Mouse (Mus musculus) intestine, embryonic 14.5 days (tissue): ENCODE results near the gene Hnrnpl. TPM values are rescaled to one million over a fixed set of nuclear protein-coding genes. Genes with fewer than 3 reads are reported as not detected.

Experiments
- ATAC-seq: fragments of 200-750 bp; cut with Nextera tagmentation; replicated peaks from 2 replicates; pipeline ENCODE4 v1.8.0; 2017; ENCODE audit warnings: low read depth, moderate number of reproducible peaks, moderate TSS enrichment, moderate library complexity; ENCODE audit not compliant: low FRiP score, low TSS enrichment
- DNase-seq: peaks from one replicate; pipeline ENCODE4 v3.0.0-alpha.2; 2018; ENCODE audit warnings: low spot score
- H3K27ac ChIP-seq: fragments of 300-500 bp; sonication (generic); 2 replicates; pipeline ENCODE4 v1.5.1; 2014; ENCODE audit warnings: low read depth, mild to moderate bottlenecking, control low read depth
- H3K27me3 ChIP-seq: fragments of 300-500 bp; sonication (generic); replicated peaks from 2 replicates; pipeline ENCODE4 v1.6.1; 2014; ENCODE audit warnings: low read length, control low read depth; ENCODE audit not compliant: control insufficient read depth, insufficient read depth
- H3K36me3 ChIP-seq: fragments of 300-500 bp; sonication (generic); 2 replicates; pipeline ENCODE4 v1.6.1; 2014; ENCODE audit warnings: low read length, control low read depth; ENCODE audit not compliant: control insufficient read depth, insufficient read depth
- H3K4me1 ChIP-seq: fragments of 300-500 bp; sonication (generic); replicated peaks from 2 replicates; pipeline ENCODE4 v1.6.1; 2014; ENCODE audit warnings: low read length, control low read depth, mixed read lengths; ENCODE audit not compliant: control insufficient read depth, insufficient read depth
- H3K4me2 ChIP-seq: fragments of 300-500 bp; sonication (generic); 2 replicates; pipeline ENCODE4 v1.6.1; 2014; ENCODE audit warnings: low read length
- H3K4me3 ChIP-seq: fragments of 300-500 bp; sonication (generic); 2 replicates; pipeline ENCODE4 v1.5.1; 2014; ENCODE audit warnings: low read depth, low read length, control low read depth, mixed read lengths
- H3K9ac ChIP-seq: fragments of 300-500 bp; sonication (generic); 2 replicates; pipeline ENCODE4 v1.6.1; 2014; ENCODE audit warnings: mild to moderate bottlenecking, low read length
- H3K9me3 ChIP-seq: fragments of 300-500 bp; sonication (generic); 2 replicates; pipeline ENCODE4 v1.6.1; 2016; ENCODE audit warnings: low read length, control low read depth; ENCODE audit not compliant: control insufficient read depth
- WGBS: fragments of 180-500 bp; shearing (Covaris S2); extraction: QIAGEN DNeasy Blood & Tissue Kit; methylation state at CpG from one replicate; pipeline ENCODE4 v1.1.7; 2014; 5-methylcytosine and 5-hydroxymethylcytosine counted together
- polyA plus RNA-seq: library from polyadenylated mRNA; unstranded; fragments of >200 nt; fragmentation: Nextera tagmentation; extraction: Ambion mirVana; gene quantifications from 2 replicates; pipeline ENCODE4 v1.2.1, GENCODE M21; 2014

Hnrnpl gene
- polyA plus RNA-seq, 1 experiment from 2014 or later = 232 TPM

DNA sequence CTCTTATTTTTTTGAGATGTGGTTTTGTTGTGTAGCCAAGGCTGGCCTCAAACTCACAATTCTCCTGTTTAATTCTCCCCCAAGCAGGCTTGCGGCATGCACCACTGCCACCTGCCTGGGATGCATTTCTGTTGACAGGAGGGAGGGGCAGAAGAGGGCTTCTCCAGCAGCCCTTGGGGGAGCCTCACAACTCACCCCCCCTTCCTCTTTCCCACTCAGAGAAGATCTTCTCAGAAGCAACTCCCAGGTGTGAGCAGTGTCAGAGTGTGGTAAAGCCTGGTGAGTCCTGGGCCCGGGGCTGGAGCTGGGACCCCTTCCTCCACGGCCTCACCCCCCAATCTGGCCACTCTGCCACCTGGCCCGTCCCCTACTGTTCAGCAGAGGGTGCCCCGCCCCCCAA lies 23.2 kb upstream of the Hnrnpl start:
- H3K4me3 ChIP-seq = no peak overlapping the region
- peaks cover 19% of the 10 kb centered on the region for H3K4me1 ChIP-seq
- H3K9ac ChIP-seq = no peak overlapping the region
- H3K4me2 ChIP-seq = no peak overlapping the region
- H3K27me3 ChIP-seq = no peaks in the 10 kb centered on the region
- no peak overlapping the region for H3K27ac ChIP-seq
- ATAC-seq (no peak), DNase-seq (no peak)
- H3K36me3 ChIP-seq = peaks cover 17% of the 10 kb centered on the region; the same call in 1 of the 2 replicates
- WGBS = 70% methylated on average over 5 of the region's 5 CpGs
- no peaks in the 10 kb centered on the region for H3K9me3 ChIP-seq

GRCm38 (mm10) chr7:28787884-28788283 lies 20.5 kb upstream of the Hnrnpl start:
- Histone ChIP-seq H3K9me3 (no peaks in the 10 kb centered on the region), H3K36me3 (peaks cover 16% of the 10 kb centered on the region; the same call in 1 of the 2 replicates), H3K4me1 (peaks cover 18% of the 10 kb centered on the region), H3K27ac (no peak overlapping the region), H3K27me3 (no peaks in the 10 kb centered on the region), H3K4me3 (no peak overlapping the region), H3K9ac (no peak overlapping the region), H3K4me2 (no peak overlapping the region)
- 95% methylated on average over 9 of the region's 9 CpGs for WGBS
- DNase-seq (no peak), ATAC-seq (no peak)

GRCm38 (mm10) chr7:28788307-28789195 lies 19.8 kb upstream of the Hnrnpl start, which contains the start of gene Rinl:
Gene Rinl (plus strand): TSS chr7:28788969.
- Histone ChIP-seq H3K27ac (peak within 1 kb of the TSS; percentile 38; the same call in 1 of the 2 replicates), H3K36me3 (peaks cover 11% of the 10 kb centered on the region; the same call in 1 of the 2 replicates), H3K9me3 (no peaks in the 10 kb centered on the region), H3K9ac (no peak within 1 kb of the TSS), H3K4me3 (no peak within 1 kb of the TSS), H3K4me2 (no peak within 1 kb of the TSS), H3K27me3 (no peaks in the 10 kb centered on the region), H3K4me1 (peaks cover 18% of the 10 kb centered on the region)
- DNase-seq (no peak), ATAC-seq (no peak)
- 52% methylated on average over 5 of the region's 5 CpGs for WGBS

DNA sequence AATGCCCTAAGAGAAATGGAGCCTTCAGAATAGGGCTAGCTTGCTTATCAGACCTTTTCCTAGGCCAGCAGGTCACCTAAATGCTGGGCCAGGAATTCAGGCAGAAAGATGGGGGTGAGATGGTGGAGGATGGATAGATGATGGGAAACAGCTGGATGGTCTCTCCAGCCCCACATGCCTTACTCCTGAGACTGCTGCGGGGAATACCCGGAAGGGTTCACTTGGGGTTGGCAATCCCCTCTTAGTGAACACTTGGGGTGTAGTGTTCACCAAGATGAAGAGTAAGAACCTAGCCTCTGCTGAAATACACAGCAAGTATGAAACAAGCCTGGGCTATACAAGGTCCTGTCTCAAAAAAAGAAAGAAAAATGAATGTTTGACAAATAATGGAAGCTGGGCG lies 19.1 kb upstream of the Hnrnpl start:
- H3K9me3 ChIP-seq = no peaks in the 10 kb centered on the region
- H3K27ac ChIP-seq = 0 out of 2 replicates have a peak overlapping the region, but pooled peaks have one; percentile 38
- no peak for DNase-seq
- no peak for ATAC-seq
- no peaks in the 10 kb centered on the region for H3K27me3 ChIP-seq
- no peak overlapping the region for H3K9ac ChIP-seq
- peaks cover 18% of the 10 kb centered on the region for H3K4me1 ChIP-seq
- 0 out of 2 replicates have a peak, but pooled peaks cover 7% of the 10 kb centered on the region for H3K36me3 ChIP-seq
- 43% methylated on average over 3 of the region's 3 CpGs for WGBS
- H3K4me3 ChIP-seq = no peak overlapping the region
- no peak overlapping the region for H3K4me2 ChIP-seq

- Histone ChIP-seq H3K9ac (no peak overlapping the region), H3K4me1 (peaks cover 18% of the 10 kb centered on the region), H3K4me2 (no peak overlapping the region), H3K4me3 (no peak overlapping the region), H3K36me3 (0 out of 2 replicates have a peak, but pooled peaks cover 7% of the 10 kb centered on the region), H3K27me3 (no peaks in the 10 kb centered on the region), H3K9me3 (no peaks in the 10 kb centered on the region), H3K27ac (peak overlapping the region; percentile 38; the same call in 1 of the 2 replicates)
- DNase-seq (no peak), ATAC-seq (0 out of 2 replicates have a peak, but pooled peaks have one; percentile 4)
- WGBS = 59% methylated on average over 8 of the region's 8 CpGs
Measured at GRCm38 (mm10) chr7:28790066-28790806, 18.1 kb upstream of the Hnrnpl start.

DNA sequence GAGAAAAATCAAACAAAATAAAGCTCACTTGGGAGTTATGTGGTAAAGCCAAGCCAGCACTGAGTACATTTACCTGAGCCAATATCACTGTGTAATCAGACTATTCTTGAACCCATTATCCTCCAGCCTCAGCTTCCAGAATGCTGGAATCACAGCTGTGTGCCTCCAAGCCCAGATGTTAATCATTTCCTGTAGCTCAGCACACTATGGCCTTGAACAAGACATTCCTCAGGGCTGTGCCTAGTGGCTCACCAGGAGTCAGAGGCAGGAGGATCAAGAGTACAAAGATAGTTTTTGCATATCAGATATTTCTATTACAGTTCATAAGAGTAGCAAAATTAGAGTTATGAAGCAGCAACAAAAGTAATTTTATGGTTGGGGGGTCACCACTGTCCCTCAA lies 16.6 kb upstream of the Hnrnpl start:
- Histone ChIP-seq H3K9me3 (no peaks in the 10 kb centered on the region), H3K4me1 (peaks cover 19% of the 10 kb centered on the region), H3K36me3 (0 out of 2 replicates have a peak, but pooled peaks cover 7% of the 10 kb centered on the region), H3K4me2 (no peak overlapping the region), H3K9ac (no peak overlapping the region), H3K27ac (no peak overlapping the region), H3K4me3 (no peak overlapping the region), H3K27me3 (no peaks in the 10 kb centered on the region)
- no peak for ATAC-seq
- DNase-seq = no peak

DNA sequence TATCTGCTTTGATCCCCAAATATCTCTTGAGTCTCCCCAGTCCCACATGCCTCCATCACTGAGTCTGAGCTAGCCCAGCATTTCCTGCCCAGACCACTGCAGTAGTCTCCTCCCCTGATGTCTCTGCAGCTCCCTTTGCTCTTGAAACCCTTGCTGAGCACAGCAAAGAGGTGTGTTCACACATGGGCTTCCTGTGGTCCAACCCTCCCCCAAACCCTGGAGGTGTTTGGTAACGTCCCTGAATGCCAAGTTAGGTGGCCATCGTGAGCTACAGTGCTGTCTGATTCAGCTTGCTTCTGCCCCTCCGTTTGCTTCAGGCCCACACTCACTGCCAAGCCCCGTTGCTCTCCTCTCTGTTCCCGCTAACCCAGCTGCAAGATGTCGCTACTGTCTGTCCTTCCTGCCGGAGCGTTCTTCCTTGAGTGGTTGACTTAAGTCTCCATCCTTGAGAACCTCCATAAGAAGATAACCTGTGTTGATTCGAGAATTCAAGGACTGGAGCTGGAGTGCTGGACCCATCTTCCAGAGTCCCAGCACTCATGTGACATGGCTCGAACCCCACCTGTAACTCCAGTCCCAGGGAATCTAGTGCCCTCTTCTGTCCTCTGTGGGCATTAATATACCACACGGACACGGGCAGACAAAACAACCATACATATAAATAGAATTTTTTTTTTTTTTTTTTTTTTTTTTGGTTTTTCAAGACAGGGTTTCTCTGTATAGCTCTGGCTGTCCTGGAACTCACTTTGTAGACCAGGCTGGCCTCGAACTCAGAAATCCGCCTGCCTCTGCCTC lies 15.8 kb upstream of the Hnrnpl start:
- Histone ChIP-seq H3K4me1 (peaks cover 22% of the 10 kb centered on the region), H3K36me3 (0 out of 2 replicates have a peak, but pooled peaks cover 5% of the 10 kb centered on the region), H3K27me3 (no peaks in the 10 kb centered on the region), H3K27ac (no peak overlapping the region), H3K4me3 (no peak overlapping the region), H3K4me2 (no peak overlapping the region), H3K9ac (no peak overlapping the region), H3K9me3 (no peaks in the 10 kb centered on the region)
- DNase-seq = no peak
- no peak for ATAC-seq
- 73% methylated on average over 13 of the region's 14 CpGs for WGBS

DNA sequence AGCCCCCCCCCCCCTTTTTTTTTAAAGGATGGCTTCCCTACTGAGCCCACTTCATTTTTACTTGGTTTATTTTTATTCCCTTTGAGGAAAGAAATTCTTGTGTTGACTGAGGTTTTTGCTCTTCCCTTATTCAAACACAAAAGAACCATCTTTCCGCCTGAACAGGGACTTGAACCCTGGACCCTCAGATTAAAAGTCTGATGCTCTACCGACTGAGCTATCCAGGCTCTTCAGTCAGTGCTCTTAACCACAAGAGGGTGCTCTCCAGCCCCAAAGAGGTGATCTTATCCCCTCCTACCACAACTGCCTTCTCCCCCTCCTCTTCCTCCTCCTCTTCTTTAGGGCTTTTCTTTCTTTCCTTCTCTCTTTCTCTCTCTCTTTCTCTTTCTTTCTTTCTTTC lies 14.5 kb upstream of the Hnrnpl start:
- Histone ChIP-seq H3K4me3 (no peak overlapping the region), H3K9me3 (no peaks in the 10 kb centered on the region), H3K4me1 (peaks cover 21% of the 10 kb centered on the region), H3K4me2 (no peak overlapping the region), H3K27me3 (no peaks in the 10 kb centered on the region), H3K27ac (no peak overlapping the region), H3K9ac (no peak overlapping the region), H3K36me3 (no peaks in the 10 kb centered on the region)
- 50% methylated on average over 2 of the region's 2 CpGs for WGBS
- ATAC-seq = no peak
- DNase-seq = no peak
